Mouse (Mus musculus) kidney, embryonic 15.5 days (tissue): ENCODE measurements around the gene Ing1. TPM values are rescaled to one million over a fixed set of nuclear protein-coding genes. Genes with fewer than 3 reads are reported as not detected.
"Not testable (repeated sequence)": the region's sequence is repeated elsewhere in the genome, so short reads cannot be mapped to it uniquely, and the experiment has no call there.

Experiments used
- ATAC-seq: fragments of 200-750 bp; cut with Nextera tagmentation; replicated peaks from 2 replicates; pipeline ENCODE4 v1.8.0; 2017; ENCODE audit warnings: moderate TSS enrichment; ENCODE audit not compliant: low FRiP score
- H3K27ac ChIP-seq: fragments of 300-500 bp; sonication (generic); 2 replicates; pipeline ENCODE4 v1.5.1; 2015; ENCODE audit warnings: mild to moderate bottlenecking, inconsistent platforms
- H3K27me3 ChIP-seq: fragments of 300-500 bp; sonication (generic); 2 replicates; pipeline ENCODE4 v1.6.1; 2015; ENCODE audit warnings: inconsistent platforms
- H3K36me3 ChIP-seq: fragments of 300-500 bp; sonication (generic); 2 replicates; pipeline ENCODE4 v1.6.1; 2015; ENCODE audit warnings: inconsistent platforms
- H3K4me1 ChIP-seq: fragments of 300-500 bp; sonication (generic); 2 replicates; pipeline ENCODE4 v1.6.1; 2015; ENCODE audit warnings: inconsistent platforms
- H3K4me2 ChIP-seq: fragments of 300-500 bp; sonication (generic); 2 replicates; pipeline ENCODE4 v1.6.1; 2015; ENCODE audit warnings: moderate library complexity, mild to moderate bottlenecking, inconsistent platforms
- H3K4me3 ChIP-seq: fragments of 300-500 bp; sonication (generic); replicated peaks from 2 replicates; pipeline ENCODE4 v1.5.1; 2015; ENCODE audit warnings: mild to moderate bottlenecking, inconsistent platforms
- H3K9ac ChIP-seq: fragments of 300-500 bp; sonication (generic); 2 replicates; pipeline ENCODE4 v1.6.1; 2015; ENCODE audit warnings: mild to moderate bottlenecking, inconsistent platforms
- H3K9me3 ChIP-seq: fragments of 300-500 bp; sonication (generic); replicated peaks from 2 replicates; pipeline ENCODE4 v1.6.1; 2016; ENCODE audit warnings: inconsistent platforms
- WGBS: fragments of 180-500 bp; shearing (Covaris S2); methylation state at CpG from one replicate; pipeline ENCODE4 v1.1.7; 2015; ENCODE audit warnings: mixed read lengths; 5-methylcytosine and 5-hydroxymethylcytosine counted together
- polyA plus RNA-seq: library from polyadenylated mRNA; unstranded; fragments of >200 nt; fragmentation: Nextera tagmentation; extraction: Ambion mirVana; gene quantifications from 2 replicates; pipeline ENCODE4 v1.2.1, GENCODE M21; 2015

Ing1 gene
- polyA plus RNA-seq, 1 experiment from 2014 or later = 36.9 TPM

DNA sequence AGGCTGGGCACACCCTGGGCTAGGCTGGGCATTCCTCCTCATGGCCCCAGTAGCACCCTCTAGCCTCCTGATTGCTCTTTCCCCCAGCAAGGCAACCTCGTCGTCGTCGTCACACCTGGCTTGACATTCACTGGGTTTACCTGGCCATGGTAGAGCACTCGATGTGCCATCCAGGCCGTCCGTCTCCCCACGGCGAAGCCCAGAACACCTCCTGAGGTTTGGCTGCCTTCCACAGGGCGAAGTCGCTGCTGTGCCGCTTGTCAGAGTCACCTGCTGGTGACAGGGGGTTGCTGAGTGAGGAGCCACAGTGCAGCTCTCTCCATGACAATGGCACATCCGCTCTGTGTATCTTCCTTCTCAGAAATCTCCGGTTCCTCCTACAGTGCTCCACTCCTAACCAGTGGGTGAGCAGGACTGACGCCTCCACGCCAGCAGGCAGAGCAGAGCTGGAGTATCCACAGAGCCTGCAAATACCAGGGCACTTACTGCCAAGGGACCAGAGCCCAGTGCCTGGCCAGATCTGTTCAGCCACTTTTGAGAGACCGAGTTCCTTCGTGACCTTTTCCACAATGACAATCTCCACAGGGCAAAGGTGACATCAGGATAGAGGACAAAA, 25.1 kb upstream of the Ing1 start:
- no peaks in the 10 kb centered on the region for H3K4me1 ChIP-seq
- ATAC-seq = no peak
- H3K27ac ChIP-seq = no peak overlapping the region
- no peak overlapping the region for H3K9ac ChIP-seq
- H3K9me3 ChIP-seq = no peaks in the 10 kb centered on the region
- H3K4me3 ChIP-seq = no peak overlapping the region
- H3K36me3 ChIP-seq = peaks cover 59% of the 10 kb centered on the region
- H3K4me2 ChIP-seq = no peak overlapping the region
- H3K27me3 ChIP-seq = no peaks in the 10 kb centered on the region
- 84% methylated on average over 18 of the region's 18 CpGs for WGBS

GRCm38 (mm10) chr8:11530849-11531248, 24.5 kb upstream of the Ing1 start:
- Histone ChIP-seq H3K9me3 (no peaks in the 10 kb centered on the region), H3K4me1 (no peaks in the 10 kb centered on the region), H3K36me3 (peaks cover 60% of the 10 kb centered on the region), H3K27ac (no peak overlapping the region), H3K4me2 (no peak overlapping the region), H3K9ac (no peak overlapping the region), H3K27me3 (no peaks in the 10 kb centered on the region), H3K4me3 (no peak overlapping the region)
- ATAC-seq = no peak
- 74% methylated on average over 4 of the region's 4 CpGs for WGBS

DNA sequence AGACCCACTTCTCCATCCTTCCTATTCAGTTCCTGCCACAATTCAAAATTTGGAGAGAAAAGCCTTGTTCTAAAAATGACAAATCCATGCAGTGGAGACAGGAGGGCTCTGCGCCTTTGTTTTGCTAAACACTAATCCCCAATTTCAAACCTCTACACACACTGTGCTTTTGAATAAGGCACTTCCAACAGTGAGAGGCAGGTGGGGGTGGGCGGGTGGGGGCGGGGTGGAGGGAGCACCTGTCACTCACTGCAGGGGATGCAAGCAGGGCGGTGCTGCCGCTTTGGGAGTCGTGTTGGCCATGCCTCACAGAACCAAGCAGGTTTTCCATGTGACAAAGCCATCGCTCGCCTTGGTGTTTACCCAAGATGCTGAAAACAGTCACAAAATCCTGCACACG, 20.9 kb upstream of the Ing1 start:
- ATAC-seq = no peak
- H3K27me3 ChIP-seq = no peaks in the 10 kb centered on the region
- no peaks in the 10 kb centered on the region for H3K9me3 ChIP-seq
- no peak overlapping the region for H3K4me2 ChIP-seq
- no peak overlapping the region for H3K4me3 ChIP-seq
- 55% methylated on average over 9 of the region's 9 CpGs for WGBS
- no peaks in the 10 kb centered on the region for H3K4me1 ChIP-seq
- peaks cover 63% of the 10 kb centered on the region for H3K36me3 ChIP-seq
- H3K27ac ChIP-seq = no peak overlapping the region
- H3K9ac ChIP-seq = no peak overlapping the region

DNA sequence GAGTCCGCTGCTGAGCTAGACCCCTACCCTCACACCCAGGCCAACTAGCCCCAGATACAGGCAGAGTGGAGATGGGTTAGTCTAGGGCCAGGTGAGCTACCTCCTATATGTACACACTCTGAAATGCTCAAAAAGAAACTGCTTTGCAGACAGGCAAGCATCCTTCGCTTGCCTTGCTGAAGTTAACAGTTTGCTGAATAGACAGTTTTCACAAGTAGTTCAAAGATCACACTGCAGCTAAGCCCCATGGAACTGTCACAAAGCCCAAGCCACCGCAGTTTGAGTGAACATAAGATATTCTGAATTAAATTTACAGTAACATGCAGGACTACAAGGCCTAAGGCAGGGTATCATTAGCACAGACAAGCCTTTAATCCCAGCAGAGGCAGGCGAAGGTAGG, 16.3 kb upstream of the Ing1 start:
- Histone ChIP-seq H3K9me3 (no peaks in the 10 kb centered on the region), H3K4me1 (no peaks in the 10 kb centered on the region), H3K27me3 (no peaks in the 10 kb centered on the region), H3K4me3 (no peak overlapping the region), H3K9ac (no peak overlapping the region), H3K36me3 (peaks cover 74% of the 10 kb centered on the region), H3K27ac (no peak overlapping the region), H3K4me2 (no peak overlapping the region)
- 95% methylated on average over 4 of the region's 4 CpGs for WGBS
- no peak for ATAC-seq

DNA sequence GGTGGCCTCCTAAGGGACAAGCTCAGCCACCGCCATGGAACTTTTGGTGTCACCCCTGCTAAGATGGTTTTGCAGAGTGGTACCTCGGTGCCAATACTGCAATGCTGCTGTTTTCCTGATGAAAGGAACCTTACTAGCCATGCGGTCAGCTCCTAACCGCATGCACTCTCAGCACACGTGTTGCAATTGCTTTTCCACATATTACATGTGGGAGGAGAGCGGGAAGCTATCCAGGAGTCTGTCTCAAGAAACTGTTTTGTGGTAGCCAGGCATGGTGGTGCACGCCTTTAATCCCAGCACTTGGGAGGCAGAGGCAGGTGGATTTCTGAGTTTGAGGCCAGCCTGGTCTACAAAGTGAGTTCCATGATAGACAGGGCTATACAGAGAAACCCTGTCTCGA, 15.2 kb upstream of the Ing1 start:
- Histone ChIP-seq H3K27me3 (no peaks in the 10 kb centered on the region), H3K4me2 (no peak overlapping the region), H3K4me1 (no peaks in the 10 kb centered on the region), H3K36me3 (peaks cover 65% of the 10 kb centered on the region), H3K9me3 (no peaks in the 10 kb centered on the region), H3K4me3 (no peak overlapping the region), H3K9ac (no peak overlapping the region), H3K27ac (no peak overlapping the region)
- 94% methylated on average over 8 of the region's 8 CpGs for WGBS
- ATAC-seq = no peak

DNA sequence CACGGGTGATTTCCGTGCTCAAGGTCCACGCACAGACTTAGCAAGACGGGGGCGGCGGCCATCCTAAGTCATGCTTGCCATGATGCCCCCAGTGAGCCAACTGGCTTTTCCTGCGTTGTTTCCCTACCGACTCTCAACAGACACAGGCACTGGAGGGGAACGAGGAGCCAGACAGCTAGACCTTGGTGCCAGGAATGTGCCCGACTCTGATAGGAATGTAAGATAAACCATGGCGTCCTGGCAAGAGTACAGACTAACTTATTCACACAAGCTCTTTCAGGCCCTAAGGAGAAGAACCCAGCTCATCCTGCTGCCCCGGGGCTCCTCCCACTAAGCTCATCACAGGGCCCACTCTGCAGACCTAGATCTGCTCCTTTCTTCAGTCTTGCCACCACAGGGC, 13.3 kb upstream of the Ing1 start:
- Histone ChIP-seq H3K4me3 (no peak overlapping the region), H3K9me3 (no peaks in the 10 kb centered on the region), H3K9ac (no peak overlapping the region), H3K27me3 (no peaks in the 10 kb centered on the region), H3K4me2 (no peak overlapping the region), H3K36me3 (peaks cover 62% of the 10 kb centered on the region), H3K4me1 (no peaks in the 10 kb centered on the region), H3K27ac (peak overlapping the region; percentile 48; the same call in 1 of the 2 replicates)
- no peak for ATAC-seq
- 85% methylated on average over 12 of the region's 12 CpGs for WGBS

DNA sequence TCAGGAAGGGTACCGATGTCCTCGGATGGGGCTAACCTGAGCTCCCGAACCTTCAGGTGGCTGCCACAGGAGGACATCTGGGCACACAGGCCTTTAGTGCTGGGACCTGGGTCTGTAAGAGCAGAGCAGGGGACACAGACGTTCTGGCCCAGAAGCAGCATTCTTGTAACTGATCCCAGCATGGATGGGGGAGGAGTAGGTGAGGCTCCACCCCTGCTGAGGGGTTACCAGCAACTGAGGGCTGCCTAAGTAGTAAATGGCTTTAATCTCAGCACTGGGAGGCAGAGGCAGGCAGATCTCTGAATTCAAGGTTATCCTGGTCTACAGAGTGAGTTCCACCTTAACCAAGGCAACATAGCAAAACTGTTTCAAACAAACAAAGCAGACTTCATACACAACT, 12.5 kb upstream of the Ing1 start:
- whole genome bisulfite sequencing = 80% methylated on average over 4 of the region's 4 CpGs
- no peaks in the 10 kb centered on the region for H3K9me3 ChIP-seq
- peaks cover 65% of the 10 kb centered on the region for H3K36me3 ChIP-seq
- H3K9ac ChIP-seq = no peak overlapping the region
- ATAC-seq = no peak
- H3K4me3 ChIP-seq = no peak overlapping the region
- no peak overlapping the region for H3K4me2 ChIP-seq
- no peak overlapping the region for H3K27ac ChIP-seq
- no peaks in the 10 kb centered on the region for H3K4me1 ChIP-seq
- H3K27me3 ChIP-seq = no peaks in the 10 kb centered on the region

DNA sequence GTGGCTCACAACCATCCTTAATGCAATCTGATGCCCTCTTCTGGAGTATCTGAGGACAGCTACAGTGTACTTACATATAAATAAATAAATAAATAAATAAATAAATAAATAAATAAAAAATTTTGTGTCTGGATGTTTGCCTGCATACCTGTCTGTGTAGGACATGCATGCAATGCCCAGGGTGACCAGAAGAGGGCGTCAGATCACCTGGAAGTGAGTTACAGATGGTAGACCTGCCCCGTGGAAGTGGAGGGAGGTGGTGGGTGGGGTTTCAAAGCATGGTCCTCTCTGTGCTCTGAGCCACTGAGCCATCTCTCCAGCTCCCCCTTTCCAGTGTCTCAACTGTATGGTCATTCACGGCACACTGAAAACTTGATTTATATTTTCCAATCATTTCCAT, 11.0 kb upstream of the Ing1 start:
- WGBS = 48% methylated on average over 3 of the region's 3 CpGs
- no peak overlapping the region for H3K4me2 ChIP-seq
- H3K4me3 ChIP-seq = no peak overlapping the region
- no peak for ATAC-seq
- H3K36me3 ChIP-seq = peaks cover 70% of the 10 kb centered on the region
- no peaks in the 10 kb centered on the region for H3K27me3 ChIP-seq
- no peak overlapping the region for H3K9ac ChIP-seq
- H3K27ac ChIP-seq = no peak overlapping the region
- no peaks in the 10 kb centered on the region for H3K9me3 ChIP-seq
- H3K4me1 ChIP-seq = no peaks in the 10 kb centered on the region; the same call in 1 of the 2 replicates

- ATAC-seq = no peak
- no peak overlapping the region for H3K27ac ChIP-seq
- no peak overlapping the region for H3K9ac ChIP-seq
- no peaks in the 10 kb centered on the region for H3K9me3 ChIP-seq
- no peak overlapping the region for H3K4me2 ChIP-seq
- peaks cover 13% of the 10 kb centered on the region for H3K4me1 ChIP-seq
- H3K4me3 ChIP-seq = no peak overlapping the region
- H3K36me3 ChIP-seq = peaks cover 43% of the 10 kb centered on the region
- WGBS = 63% methylated on average over 6 of the region's 6 CpGs
- H3K27me3 ChIP-seq = no peaks in the 10 kb centered on the region
Measured at GRCm38 (mm10) chr8:11547063-11547462, 8.3 kb upstream of the Ing1 start.

DNA sequence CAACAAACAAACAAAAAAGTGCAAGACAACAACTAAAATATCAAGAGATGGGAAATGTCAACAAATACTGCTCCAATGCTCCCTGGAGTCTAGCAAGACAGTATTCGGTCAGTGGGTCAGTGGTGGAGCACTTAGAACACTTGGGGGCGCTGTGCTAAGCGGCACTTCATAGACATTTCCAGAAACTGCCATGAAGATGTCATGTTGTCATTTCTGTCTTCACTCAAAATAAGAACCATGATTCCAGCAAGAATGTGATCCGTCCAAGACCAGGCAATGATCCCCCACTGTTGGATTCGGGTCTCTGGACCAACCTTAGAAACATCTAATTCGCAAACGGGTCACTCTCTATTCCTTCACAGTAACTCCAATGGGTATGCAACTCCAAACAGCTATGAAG, 5.7 kb upstream of the Ing1 start:
- H3K9ac ChIP-seq = peak overlapping the region; percentile 88
- H3K27ac ChIP-seq = peak overlapping the region; percentile 94; the same call in 1 of the 2 replicates

GRCm38 (mm10) chr8:11550281-11550948, 5.0 kb upstream of the Ing1 start, which contains the start of gene Cars2:
Gene Cars2, minus strand, starts transcription at chr8:11550783.
- WGBS = under 1% methylated on average over 53 of the region's 53 CpGs
- H3K9ac ChIP-seq = peak within 1 kb of the TSS; percentile 88
- peaks cover 24% of the 10 kb centered on the region for H3K4me1 ChIP-seq
- H3K36me3 ChIP-seq = peaks cover 27% of the 10 kb centered on the region
- H3K9me3 ChIP-seq = no peaks in the 10 kb centered on the region
- peak within 1 kb of the TSS; percentile 83 for H3K4me2 ChIP-seq
- H3K27me3 ChIP-seq = no peaks in the 10 kb centered on the region
- peak within 1 kb of the TSS; percentile 94 for H3K27ac ChIP-seq
- peak; percentile 83 for ATAC-seq
- peak within 1 kb of the TSS; percentile 83 for H3K4me3 ChIP-seq

More for the DNA sequence above, 5.7 kb upstream of the Ing1 start:
- H3K4me1 ChIP-seq = peaks cover 23% of the 10 kb centered on the region
- peak overlapping the region; percentile 83 for H3K4me2 ChIP-seq
- no peaks in the 10 kb centered on the region for H3K27me3 ChIP-seq
- H3K4me3 ChIP-seq = peak overlapping the region; percentile 83
- 21% methylated on average over 7 of the region's 7 CpGs for WGBS
- no peaks in the 10 kb centered on the region for H3K9me3 ChIP-seq
- peaks cover 28% of the 10 kb centered on the region for H3K36me3 ChIP-seq
- ATAC-seq = no peak

DNA sequence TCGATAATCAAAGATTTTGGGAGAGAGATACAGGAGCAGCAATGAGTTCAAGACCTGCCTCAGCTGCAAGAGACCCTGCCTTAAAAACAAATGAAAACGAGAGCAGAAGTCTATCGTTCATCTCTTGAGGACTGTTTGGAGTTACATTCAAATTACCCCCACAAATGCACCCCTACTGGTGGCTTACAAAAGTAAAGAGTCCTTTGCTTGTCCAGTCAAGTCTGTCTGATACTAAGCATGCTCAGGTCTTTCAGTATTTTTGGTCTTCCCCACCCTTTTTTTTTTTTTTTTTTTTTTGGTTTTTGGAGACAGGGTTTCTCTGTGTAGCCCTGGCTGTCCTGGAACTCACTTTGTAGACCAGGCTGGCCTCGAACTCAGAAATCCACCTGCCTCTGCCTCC, 3.9 kb upstream of the Ing1 start:
- H3K36me3 ChIP-seq = peaks cover 19% of the 10 kb centered on the region
- WGBS = 85% methylated on average over 4 of the region's 4 CpGs
- peaks cover 24% of the 10 kb centered on the region for H3K4me1 ChIP-seq
- peak overlapping the region; percentile 83 for H3K4me2 ChIP-seq
- H3K9me3 ChIP-seq, H3K4me3 ChIP-seq, H3K27ac ChIP-seq, H3K9ac ChIP-seq, ATAC-seq, H3K27me3 ChIP-seq: not testable (repeated sequence)
